Mouse (Mus musculus) left cerebral cortex, adult 11 months (tissue): ENCODE measurements at regions not wholly inside any gene's neighbourhood (a gene's known extent, or its start where the extent isn't known, plus 50 kb on each side); places are given as distances from the start of the nearest gene placed in this dataset.

Experiments used
- DNase-seq: peaks from one replicate; pipeline ENCODE4 v3.0.0; 2022; ENCODE audit warnings: low spot score

- no peak for DNase-seq
Measured at GRCm38 (mm10) chr2:70914372-70914771, 88.8 kb upstream of the Tlk1 start.

GRCm38 (mm10) chr2:70909401-70909800 is 83.9 kb upstream of the Tlk1 start:
- DNase-seq = no peak

GRCm38 (mm10) chr2:70908579-70908978 is 83.1 kb upstream of the Tlk1 start:
- DNase-seq = no peak

GRCm38 (mm10) chr2:70906216-70906615 is 80.7 kb upstream of the Tlk1 start:
- DNase-seq = no peak

- DNase-seq = no peak
Measured at GRCm38 (mm10) chr2:70904429-70904828, 78.9 kb upstream of the Tlk1 start.

- no peak for DNase-seq
Measured at GRCm38 (mm10) chr2:70902196-70902595, 76.7 kb upstream of the Tlk1 start.

- DNase-seq = peak; percentile 42
Measured at GRCm38 (mm10) chr2:70901479-70901878, 76.0 kb upstream of the Tlk1 start.

- DNase-seq = no peak
Measured at GRCm38 (mm10) chr2:70899056-70899455, 73.5 kb upstream of the Tlk1 start.

- no peak for DNase-seq
Measured at GRCm38 (mm10) chr2:70898396-70898795, 72.9 kb upstream of the Tlk1 start.

- DNase-seq = no peak
Measured at GRCm38 (mm10) chr2:70897373-70897772, 71.8 kb upstream of the Tlk1 start.

- no peak for DNase-seq
Measured at GRCm38 (mm10) chr2:70889522-70890100, 64.1 kb upstream of the Tlk1 start.

- no peak for DNase-seq
Measured at GRCm38 (mm10) chr2:70888840-70889469, 63.4 kb upstream of the Tlk1 start.

- no peak for DNase-seq
Measured at GRCm38 (mm10) chr2:70886831-70887230, 61.3 kb upstream of the Tlk1 start.

- DNase-seq = no peak
Measured at GRCm38 (mm10) chr2:70885674-70886073, 60.1 kb upstream of the Tlk1 start.

- DNase-seq = no peak
Measured at GRCm38 (mm10) chr2:70877333-70878080, 52.0 kb upstream of the Tlk1 start.

- no peak for DNase-seq
Measured at GRCm38 (mm10) chr2:70876251-70876650, 50.7 kb upstream of the Tlk1 start.
